Mouse (Mus musculus): ENCODE data around the gene Scaf4.

DNA sequence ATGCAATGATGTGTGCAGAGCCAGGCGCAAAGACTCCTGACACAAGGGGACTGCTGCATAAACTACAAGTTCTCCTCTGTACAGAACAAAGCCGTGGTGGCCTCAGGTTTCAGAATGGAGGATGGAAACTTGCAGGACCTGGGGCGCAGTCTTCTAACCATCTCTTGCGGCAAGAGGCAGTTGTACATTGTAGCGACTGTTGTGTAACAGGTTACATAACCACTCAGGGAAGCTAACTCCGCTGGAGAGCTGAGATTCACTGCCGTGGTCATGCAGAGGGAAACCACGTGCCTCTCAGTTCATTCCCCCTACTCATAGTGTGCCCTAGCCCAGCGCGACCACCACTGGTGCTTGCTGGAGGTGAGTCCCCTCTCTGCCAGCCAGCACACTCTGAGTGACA lies 85.1 kb downstream of the Scaf4 start:
- TF ChIP-seq POLR2A (IDR thresholded peaks at IDR 0.05; ENCODE audit: borderline replicate concordance, extremely low read depth, low read depth, low read length) (no peak), CTCF (IDR thresholded peaks at IDR 0.05; ENCODE audit: insufficient read depth, low read length) (no peak)
